Mouse (Mus musculus): ENCODE data around the gene Zswim9.

DNA sequence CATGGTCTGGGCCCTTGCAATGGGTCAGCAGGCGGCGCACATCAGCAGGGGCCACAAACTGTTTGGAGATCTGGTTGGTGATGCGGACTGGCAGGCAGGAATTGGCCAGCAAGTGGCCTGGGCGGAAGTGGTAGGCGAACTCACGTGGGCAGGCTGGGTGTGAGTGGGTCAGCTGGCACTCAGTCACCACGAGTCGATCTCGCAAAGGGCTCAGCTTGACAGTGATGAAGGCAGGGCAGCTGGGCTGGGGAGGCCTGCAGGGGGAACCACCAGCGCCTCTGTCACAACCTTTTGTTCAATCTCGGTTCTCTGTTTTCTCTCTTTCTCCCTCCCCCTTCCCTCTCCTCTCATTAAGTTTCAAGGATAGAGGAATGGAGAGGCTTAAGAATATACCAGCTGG lies 9.1 kb downstream of the Zswim9 start:
- TF ChIP-seq CTCF (IDR thresholded peaks at IDR 0.05; ENCODE audit: borderline replicate concordance, insufficient read depth, low read length) (no peak), POLR2A (IDR thresholded peaks at IDR 0.05; ENCODE audit: low read depth, low read length) (no peak)
